Mouse (Mus musculus) T-helper 17 cell (primary cell): ENCODE measurements around the gene Ano10.
"Not testable (repeated sequence)": the region's sequence is repeated elsewhere in the genome, so short reads cannot be mapped to it uniquely, and the experiment has no call there.

Experiments
- in situ Hi-C, 2 experiments: fragments of 300-600 bp; cut with MboI, MseI; formaldehyde crosslinking; loops; 1 replicate in 1 of 2; 2 replicates in 1 of 2; pipeline ENCODE4 v1.15.1; 2025; ENCODE audit warnings: high pct_unique_total_duplicates in 2 of 2

Gene Ano10

DNA sequence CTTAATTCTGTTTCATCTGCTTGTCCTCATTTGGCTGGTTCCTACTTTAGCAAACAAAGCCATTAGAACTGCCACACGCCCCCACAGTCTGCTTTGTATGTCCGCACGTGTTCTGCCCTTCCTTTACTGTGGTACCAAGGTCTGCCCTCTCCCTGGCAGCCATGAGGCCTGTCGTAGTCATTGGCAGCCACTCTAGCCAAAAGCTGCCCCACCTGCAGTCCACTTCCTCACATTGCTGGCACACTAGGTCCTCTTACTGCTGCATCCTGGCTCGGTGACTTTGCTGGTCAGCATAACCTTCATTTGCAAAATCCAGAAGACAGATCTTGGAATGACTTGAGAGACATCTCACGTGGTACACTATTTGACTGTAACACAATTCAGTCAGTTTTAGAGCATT is 124.3 kb downstream of the Ano10 start:
- in situ Hi-C loops, result no loop called here

- in situ Hi-C loops, result not testable (repeated sequence)
These were observed 126.5 kb downstream of the Ano10 start for GRCm38 (mm10) chr9:122167719-122168118.

GRCm38 (mm10) chr9:122164535-122164934 is 129.7 kb downstream of the Ano10 start:
- in situ Hi-C loops, result no loop called here

DNA sequence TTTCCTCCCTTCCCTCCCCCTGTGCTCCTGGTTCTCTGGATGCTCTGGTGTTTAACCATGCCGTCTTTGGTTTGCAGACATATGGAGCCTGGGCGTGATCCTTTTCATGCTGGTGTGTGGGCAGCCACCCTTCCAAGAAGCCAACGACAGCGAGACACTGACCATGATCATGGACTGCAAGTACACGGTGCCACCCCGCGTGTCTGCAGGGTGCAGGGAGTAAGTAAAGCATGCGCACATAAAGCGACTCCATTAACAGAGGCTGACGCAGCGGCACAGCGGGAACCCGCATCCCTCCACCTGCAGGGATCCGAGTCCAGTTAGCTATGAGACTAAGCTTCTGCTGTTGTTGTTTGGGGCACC is 137.2 kb downstream of the Ano10 start:
- in situ Hi-C loops, result no loop called here

- in situ Hi-C loops, result no loop called here
These were observed 137.7 kb downstream of the Ano10 start for GRCm38 (mm10) chr9:122156389-122157078.

GRCm38 (mm10) chr9:122155193-122155592 is 139.0 kb downstream of the Ano10 start:
- in situ Hi-C loops, result no loop called here

- in situ Hi-C loops, result no loop called here
These were observed 140.8 kb downstream of the Ano10 start for GRCm38 (mm10) chr9:122153436-122153835.

DNA sequence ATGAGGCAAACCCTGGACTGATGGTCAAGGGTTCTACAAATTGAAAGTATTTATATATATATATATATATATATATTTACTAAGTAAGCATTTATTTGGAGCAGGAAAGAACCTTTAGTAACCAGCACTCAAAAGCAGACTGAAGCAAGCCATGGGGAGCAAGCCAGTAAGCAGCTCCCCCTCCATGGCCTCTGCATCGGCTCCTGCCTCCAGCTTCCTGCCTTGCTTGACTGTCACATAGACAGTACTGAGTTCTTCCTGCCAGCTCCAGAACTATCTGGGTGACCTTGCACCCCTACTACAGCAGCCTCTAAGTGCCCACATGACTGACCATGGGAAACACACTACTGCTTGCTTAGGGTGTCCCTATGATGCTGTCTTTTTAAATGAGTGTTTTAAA is 141.7 kb downstream of the Ano10 start:
- in situ Hi-C loops, result no loop called here

GRCm38 (mm10) chr9:122152063-122152462 is 142.2 kb downstream of the Ano10 start:
- in situ Hi-C loops, result no loop called here

DNA sequence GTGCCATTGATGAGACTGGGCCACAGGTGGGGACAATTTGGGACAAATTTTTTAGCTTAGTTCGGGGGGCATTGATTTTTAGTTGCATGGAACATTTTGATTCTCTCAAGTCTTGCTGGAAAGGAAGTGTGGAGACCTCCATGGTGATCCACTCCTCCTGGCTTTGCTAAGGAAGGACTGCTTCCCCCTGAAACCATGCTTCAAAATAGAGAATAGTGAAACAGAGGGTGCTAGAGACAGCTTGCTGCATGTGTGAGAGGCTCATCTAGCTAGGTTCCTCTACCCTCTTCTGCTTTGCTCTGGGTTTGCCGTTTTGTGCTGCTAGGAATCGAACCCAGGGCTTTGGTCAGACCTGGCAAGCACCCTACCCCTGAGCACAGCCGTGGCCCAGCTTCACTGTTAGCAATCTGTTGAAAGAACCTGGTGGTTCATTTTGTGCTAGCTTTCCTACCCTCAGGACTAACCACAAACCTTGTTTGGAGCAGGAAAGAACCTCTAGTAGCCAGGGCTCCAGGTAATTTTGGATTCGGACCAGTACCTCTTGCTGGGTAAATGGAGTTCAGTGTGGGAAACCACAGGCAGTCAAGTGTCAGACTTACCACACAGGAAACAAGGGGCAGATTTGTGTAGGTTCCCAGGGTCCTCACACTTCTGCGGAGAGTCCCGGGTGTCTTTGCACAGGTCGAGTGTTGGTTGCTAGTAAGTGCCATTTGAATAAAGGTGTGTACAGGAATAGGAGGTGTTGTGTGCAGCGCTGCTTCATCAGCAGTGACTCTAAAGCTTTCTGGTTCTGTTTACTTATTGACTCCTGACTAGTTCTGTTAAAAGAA is 144.0 kb downstream of the Ano10 start:
- in situ Hi-C loops, result no loop called here

- in situ Hi-C loops, result no loop called here
These were observed 145.9 kb downstream of the Ano10 start for GRCm38 (mm10) chr9:122148356-122148755.

- in situ Hi-C loops, result no loop called here
These were observed 147.9 kb downstream of the Ano10 start for GRCm38 (mm10) chr9:122146124-122146870.

DNA sequence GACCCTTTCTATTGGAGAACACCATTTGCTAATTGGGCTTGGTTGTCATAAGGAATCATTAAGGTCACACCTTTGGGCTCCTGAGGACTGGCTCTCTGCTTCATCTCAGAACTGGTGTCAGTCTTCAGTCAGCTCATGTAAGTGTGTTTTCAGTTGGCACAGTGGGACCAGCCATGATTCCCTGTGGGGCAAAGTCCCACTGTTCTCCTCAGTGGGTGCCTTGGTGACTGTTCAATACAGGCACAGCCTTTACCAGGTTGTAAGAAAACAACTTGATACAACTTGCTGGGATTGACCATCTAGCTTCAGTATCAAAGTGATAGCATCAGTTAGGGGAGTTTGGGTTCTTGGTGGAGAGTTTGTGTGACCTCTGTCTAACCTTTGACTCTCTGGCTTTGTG is 148.5 kb downstream of the Ano10 start:
- in situ Hi-C loops, result no loop called here

DNA sequence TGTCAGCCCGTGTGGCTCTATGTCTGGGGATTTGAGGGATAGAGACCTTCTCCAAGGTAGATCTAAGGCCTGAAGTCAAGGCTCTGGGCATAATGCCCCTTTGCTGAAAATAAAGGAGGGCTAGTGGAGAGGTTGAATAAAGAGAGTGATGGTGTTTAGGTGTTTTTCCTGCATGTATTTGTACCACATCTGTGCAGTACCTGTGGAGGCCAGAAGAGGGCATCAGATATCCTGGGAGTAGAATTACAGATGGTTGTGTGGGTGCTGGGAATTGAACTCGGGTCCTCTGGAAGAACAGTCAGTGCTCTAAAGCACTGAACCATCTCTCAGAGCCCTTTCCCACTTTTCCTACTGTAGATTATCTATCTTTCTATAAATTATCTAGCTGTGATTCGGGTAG is 149.4 kb downstream of the Ano10 start:
- in situ Hi-C loops, result no loop called here

DNA sequence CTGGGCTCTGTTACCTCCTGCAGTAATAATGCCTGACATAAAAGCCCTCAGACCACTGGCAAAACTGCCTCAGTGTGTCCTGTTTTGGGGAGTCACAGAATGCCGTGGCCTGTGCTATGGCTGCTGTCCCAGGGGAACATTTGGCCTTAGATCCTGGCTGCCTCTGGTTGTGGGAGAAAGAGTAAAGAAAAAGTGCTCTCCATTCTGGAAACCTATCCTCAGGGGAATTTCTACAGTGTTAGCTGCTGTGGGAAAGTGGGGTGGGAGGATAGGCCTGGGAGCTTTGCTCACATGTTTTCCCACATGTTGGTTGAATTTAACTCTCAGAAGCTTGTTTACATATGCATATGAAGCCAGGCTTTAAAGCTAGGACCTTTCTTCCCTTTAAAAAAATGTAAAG is 151.0 kb downstream of the Ano10 start:
- in situ Hi-C loops, result no loop called here

- in situ Hi-C loops, result loop anchor here in 1 of 2 experiments (5.0 kb wide), 1 partner anchor 663 kb away; no protein-coding TSS in a partner anchor
These were observed 155.0 kb downstream of the Ano10 start for GRCm38 (mm10) chr9:122139236-122139635.

DNA sequence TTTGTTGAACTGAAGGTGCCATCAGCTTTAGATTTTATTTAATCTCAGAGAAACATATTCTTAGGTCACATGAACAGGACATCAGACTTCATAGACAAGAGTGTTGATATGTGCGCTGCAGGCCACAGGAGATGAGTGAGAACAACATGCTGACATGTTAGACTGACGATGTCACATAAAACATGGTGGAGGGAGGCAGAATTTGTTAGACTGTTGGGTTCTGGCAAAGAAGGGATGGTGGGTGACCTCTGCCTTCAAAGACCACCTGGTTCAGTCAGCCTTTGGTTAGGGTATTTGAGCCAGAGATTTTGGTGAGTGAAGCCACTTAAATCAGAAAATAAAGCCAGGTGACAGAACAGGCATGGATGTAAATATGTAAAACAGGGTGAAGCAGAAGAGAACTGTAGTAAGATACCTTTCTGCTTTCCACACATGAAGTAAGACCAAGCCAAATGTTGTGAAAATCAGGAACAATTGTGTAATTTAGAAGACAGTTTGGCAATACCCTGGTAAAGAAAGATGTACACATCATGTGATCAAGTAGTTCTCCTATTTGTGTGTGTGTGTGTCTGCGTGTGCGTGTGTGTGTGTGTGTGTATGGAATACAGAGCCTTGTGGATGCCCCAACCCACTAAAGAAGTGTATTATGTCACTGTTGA is 155.7 kb downstream of the Ano10 start:
- in situ Hi-C loops, result loop anchor here in 1 of 2 experiments (5.0 kb wide), 1 partner anchor 664 kb away; no protein-coding TSS in a partner anchor

GRCm38 (mm10) chr9:122137960-122138359 is 156.3 kb downstream of the Ano10 start:
- in situ Hi-C loops, result loop anchor here in 1 of 2 experiments (5.0 kb wide), 1 partner anchor 664 kb away; no protein-coding TSS in a partner anchor

DNA sequence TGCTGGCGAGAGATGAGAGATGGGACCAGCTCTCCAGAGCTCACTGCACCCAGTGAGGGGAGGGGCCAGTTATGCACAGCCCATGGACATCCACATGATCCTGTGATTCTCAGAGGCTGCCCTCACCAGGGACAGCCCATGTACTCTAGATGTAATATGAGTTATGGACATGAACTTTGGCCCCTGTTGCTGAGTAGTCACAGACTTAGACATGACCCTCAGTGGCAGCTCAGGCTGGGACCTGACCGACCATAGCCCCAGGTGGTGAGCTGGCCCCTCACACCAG is 158.4 kb downstream of the Ano10 start:
- in situ Hi-C loops, result loop anchor here in 1 of 2 experiments (5.0 kb wide), 1 partner anchor 666 kb away; no protein-coding TSS in a partner anchor

DNA sequence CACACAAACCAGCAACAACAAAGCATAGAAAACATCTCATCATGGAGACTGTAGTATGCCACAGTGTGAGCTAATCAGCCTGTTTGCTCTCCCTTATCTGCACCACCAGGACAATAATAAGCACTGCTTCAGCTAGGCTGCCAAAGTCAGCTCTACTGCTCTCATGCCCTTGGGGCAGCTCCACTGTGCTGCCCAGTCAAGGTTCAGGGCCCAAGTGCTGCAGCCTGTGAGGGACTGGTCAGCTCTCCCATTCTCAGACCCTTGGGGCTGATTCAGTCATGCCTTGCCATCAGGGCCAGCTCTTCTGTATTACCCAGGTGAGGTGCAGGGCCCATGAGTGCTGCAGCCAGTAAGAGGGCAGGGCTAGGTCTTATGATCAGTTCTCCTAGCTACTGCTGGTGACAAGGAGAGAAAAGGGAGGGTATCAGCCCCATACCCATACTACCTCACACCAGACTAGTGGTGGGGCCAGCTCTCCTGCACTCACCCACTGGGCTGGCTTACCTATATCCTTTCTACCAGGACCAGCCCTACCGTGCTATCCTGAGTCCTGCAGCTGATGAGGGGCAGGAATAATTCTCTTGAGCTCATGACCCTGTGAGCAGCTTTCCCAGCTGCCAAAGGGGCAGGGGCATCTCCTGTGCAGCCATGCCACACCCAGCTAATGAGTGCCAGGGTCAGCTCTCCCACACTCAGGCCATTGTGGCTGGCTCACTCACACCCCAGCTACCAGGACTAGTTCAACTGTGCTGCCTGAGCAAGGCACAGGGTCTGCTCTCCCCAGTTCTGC is 158.9 kb downstream of the Ano10 start:
- in situ Hi-C loops, result loop anchor here in 1 of 2 experiments (5.0 kb wide), 1 partner anchor 667 kb away; no protein-coding TSS in a partner anchor

GRCm38 (mm10) chr9:122132145-122132544 is 162.1 kb downstream of the Ano10 start:
- in situ Hi-C loops, result no loop called here
